Mouse (Mus musculus) lung, embryonic 15.5 days (tissue): ENCODE data around the gene Crot. TPM values are rescaled to one million over a fixed set of nuclear protein-coding genes. Genes with fewer than 3 reads are reported as not detected.

ENCODE experiments used
- ATAC-seq: fragments of 200-750 bp; cut with Nextera tagmentation; 2 replicates; pipeline ENCODE4 v1.8.0; 2017; ENCODE audit warnings: moderate number of reproducible peaks, borderline replicate concordance; ENCODE audit not compliant: low FRiP score, low TSS enrichment; ENCODE audit errors: extremely low read depth
- H3K27ac ChIP-seq: fragments of 300-500 bp; sonication (generic); 2 replicates; pipeline ENCODE4 v1.5.1; 2015; ENCODE audit warnings: moderate library complexity, mild to moderate bottlenecking, inconsistent platforms
- H3K27me3 ChIP-seq: fragments of 300-500 bp; sonication (generic); 2 replicates; pipeline ENCODE4 v1.6.1; 2015; ENCODE audit warnings: inconsistent platforms
- H3K36me3 ChIP-seq: fragments of 300-500 bp; sonication (generic); 2 replicates; pipeline ENCODE4 v1.6.1; 2015; ENCODE audit warnings: inconsistent platforms
- H3K4me1 ChIP-seq: fragments of 300-500 bp; sonication (generic); 2 replicates; pipeline ENCODE4 v1.6.1; 2015; ENCODE audit warnings: inconsistent platforms
- H3K4me2 ChIP-seq: fragments of 300-500 bp; sonication (generic); 2 replicates; pipeline ENCODE4 v1.6.1; 2015; ENCODE audit warnings: inconsistent platforms, mild to moderate bottlenecking, moderate library complexity
- H3K4me3 ChIP-seq: fragments of 300-500 bp; sonication (generic); 2 replicates; pipeline ENCODE4 v1.5.1; 2015; ENCODE audit warnings: mild to moderate bottlenecking, inconsistent platforms
- H3K9ac ChIP-seq: fragments of 300-500 bp; sonication (generic); 2 replicates; pipeline ENCODE4 v1.6.1; 2015; ENCODE audit warnings: inconsistent platforms
- H3K9me3 ChIP-seq: fragments of 300-500 bp; sonication (generic); 2 replicates; pipeline ENCODE4 v1.6.1; 2016; ENCODE audit warnings: inconsistent platforms
- WGBS: fragments of 180-500 bp; shearing (Covaris S2); methylation state at CpG from one replicate; pipeline ENCODE4 v1.1.7; 2015; 5-methylcytosine and 5-hydroxymethylcytosine counted together
- polyA plus RNA-seq: library from polyadenylated mRNA; unstranded; fragments of >200 nt; fragmentation: Nextera tagmentation; extraction: Ambion mirVana; gene quantifications from 2 replicates; pipeline ENCODE4 v1.2.1, GENCODE M21; 2015

The Crot gene
- polyA plus RNA-seq, 1 experiment from 2014 or later = 30.3 TPM

DNA sequence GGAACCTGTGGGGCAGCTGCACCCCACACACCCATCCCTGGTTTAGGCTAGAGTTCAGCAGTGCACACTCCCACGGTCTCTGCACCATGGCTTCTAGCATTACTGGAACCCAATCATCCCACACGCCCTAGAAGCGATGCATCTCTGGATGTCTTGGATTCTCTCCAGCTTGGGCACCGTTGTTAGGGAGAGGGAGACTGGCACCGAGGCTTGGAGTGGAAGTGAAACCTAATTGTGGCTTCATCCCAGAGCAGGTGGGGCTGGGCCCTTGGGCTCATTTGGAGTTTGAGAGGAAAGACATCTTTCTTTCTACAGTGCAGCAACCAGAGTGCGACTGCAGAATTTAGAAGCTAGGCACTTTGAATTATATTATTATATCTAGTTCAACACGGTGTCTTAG is 59.2 kb downstream of the Crot start:
- ATAC-seq = no peak
- no peaks in the 10 kb centered on the region for H3K4me1 ChIP-seq
- H3K36me3 ChIP-seq = no peaks in the 10 kb centered on the region
- H3K27me3 ChIP-seq = no peaks in the 10 kb centered on the region
- no peak overlapping the region for H3K4me2 ChIP-seq
- 84% methylated on average over 7 of the region's 7 CpGs for WGBS
- H3K4me3 ChIP-seq = no peak overlapping the region
- H3K9ac ChIP-seq = no peak overlapping the region
- H3K27ac ChIP-seq = no peak overlapping the region
- no peaks in the 10 kb centered on the region for H3K9me3 ChIP-seq

DNA sequence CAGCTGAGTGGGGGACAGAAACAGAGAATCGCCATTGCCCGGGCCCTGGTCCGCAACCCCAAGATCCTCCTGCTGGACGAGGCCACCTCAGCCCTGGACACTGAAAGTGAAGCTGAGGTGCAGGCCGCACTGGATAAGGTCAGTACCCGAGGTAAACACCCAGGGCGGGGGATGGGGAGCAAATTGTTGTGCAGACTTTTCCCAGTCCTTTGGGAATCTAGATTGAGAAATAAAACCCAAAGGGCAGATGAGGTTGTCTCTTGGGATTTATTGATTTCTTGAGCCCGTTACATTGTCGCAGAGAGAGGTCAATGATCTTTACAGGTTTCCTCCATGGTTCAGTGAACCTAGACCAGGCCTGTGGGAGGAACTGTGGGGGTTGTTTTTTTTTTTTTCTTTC is 68.7 kb downstream of the Crot start:
- 78% methylated on average over 9 of the region's 9 CpGs for WGBS
- Histone ChIP-seq H3K4me2 (no peak overlapping the region), H3K36me3 (no peaks in the 10 kb centered on the region), H3K27me3 (no peaks in the 10 kb centered on the region), H3K4me1 (no peaks in the 10 kb centered on the region), H3K9ac (no peak overlapping the region), H3K27ac (no peak overlapping the region), H3K9me3 (no peaks in the 10 kb centered on the region; the same call in 1 of the 2 replicates), H3K4me3 (no peak overlapping the region)
- no peak for ATAC-seq

DNA sequence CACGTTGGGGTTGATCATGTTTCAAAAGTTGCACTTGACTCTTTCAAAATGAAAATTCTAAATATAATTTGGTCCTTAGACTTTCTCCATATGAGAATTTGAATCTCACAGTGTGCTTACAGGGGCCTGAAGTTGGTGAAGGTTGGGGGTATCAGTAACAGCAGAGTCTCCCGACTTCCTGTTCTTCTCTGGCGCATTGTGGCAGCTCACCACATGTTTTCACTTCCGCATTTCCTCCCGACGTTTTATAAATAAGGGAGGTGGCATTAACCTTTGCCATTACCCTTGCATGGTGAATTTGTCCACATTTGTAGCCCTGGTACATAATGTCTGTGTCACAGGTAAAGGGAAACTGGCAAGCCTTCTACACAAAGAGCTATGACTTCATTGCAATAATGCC is 80.1 kb downstream of the Crot start:
- no peak overlapping the region for H3K4me3 ChIP-seq
- H3K27me3 ChIP-seq = no peaks in the 10 kb centered on the region
- H3K9ac ChIP-seq = no peak overlapping the region
- no peaks in the 10 kb centered on the region for H3K4me1 ChIP-seq
- H3K27ac ChIP-seq = no peak overlapping the region
- WGBS = 66% methylated on average over 6 of the region's 6 CpGs
- no peak overlapping the region for H3K4me2 ChIP-seq
- ATAC-seq = no peak
- no peaks in the 10 kb centered on the region for H3K9me3 ChIP-seq
- no peaks in the 10 kb centered on the region for H3K36me3 ChIP-seq

DNA sequence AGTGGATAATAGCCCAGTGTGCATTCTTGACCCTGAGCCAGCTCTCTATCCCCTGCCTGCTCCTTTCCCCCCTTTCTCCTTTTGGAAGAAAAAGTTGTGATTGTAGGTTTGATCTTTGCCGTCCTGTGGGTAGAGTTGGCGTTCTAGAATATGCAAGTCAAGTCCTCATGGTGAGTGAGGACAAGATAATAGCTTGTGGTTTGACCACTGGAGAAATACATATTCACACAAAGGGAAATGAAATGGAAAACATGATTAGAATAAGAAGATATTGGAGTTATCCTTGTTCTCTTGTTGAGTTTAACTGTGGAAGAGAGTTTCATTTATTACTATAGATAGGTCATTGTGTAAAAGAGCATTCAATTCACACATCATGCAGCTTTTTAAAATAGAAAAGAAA is 80.7 kb downstream of the Crot start:
- 76% methylated on average over 2 of the region's 2 CpGs for WGBS
- Histone ChIP-seq H3K9me3 (no peaks in the 10 kb centered on the region), H3K27me3 (no peaks in the 10 kb centered on the region), H3K4me3 (no peak overlapping the region), H3K4me1 (no peaks in the 10 kb centered on the region), H3K9ac (no peak overlapping the region), H3K4me2 (no peak overlapping the region), H3K27ac (no peak overlapping the region), H3K36me3 (no peaks in the 10 kb centered on the region)
- ATAC-seq = no peak

Other genes starting within 250 kb of the Crot start
- 1.4 and 1.6 TPM in 2 replicates for gene Abcb1b, start 199.2 kb downstream of the Crot start, polyA plus RNA-seq
- 0.23 and 0.25 TPM in 2 replicates for gene Abcb4, start 103.6 kb downstream of the Crot start, polyA plus RNA-seq
- gene Tmem243, start 103.3 kb upstream of the Crot start, polyA plus RNA-seq = 42.4 and 49.9 TPM in 2 replicates
- gene Dmtf1, start 164.5 kb upstream of the Crot start, polyA plus RNA-seq = 39.5 and 42.9 TPM in 2 replicates